Mouse (Mus musculus): Measurements from ENCODE around the gene Gnat2.

The Gnat2 gene

DNA sequence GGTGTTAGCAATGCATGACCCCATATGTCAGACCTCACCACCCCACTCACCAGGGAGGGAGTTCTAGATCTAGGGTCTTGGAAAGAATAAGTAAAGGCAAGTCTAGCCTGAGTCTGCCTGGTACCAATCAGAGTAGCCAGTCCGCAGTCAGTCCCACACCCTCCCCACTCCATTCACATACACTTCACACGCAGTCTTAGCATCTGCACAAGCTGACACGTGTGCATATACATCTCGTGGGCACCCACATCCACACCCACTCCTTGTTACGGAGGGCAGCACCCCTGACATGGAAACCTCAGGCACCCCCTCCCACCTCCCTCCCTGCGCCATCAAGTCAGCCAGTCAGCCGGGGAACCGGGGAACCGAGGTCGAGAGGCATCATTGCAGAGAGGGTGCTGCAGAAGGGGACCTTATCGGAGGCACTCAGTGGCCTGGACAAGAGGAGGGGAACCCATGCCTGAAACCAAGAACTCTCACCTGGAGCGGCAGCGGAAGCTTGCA lies 7.8 kb upstream of the Gnat2 start:
- no peak for DNase-seq (ENCODE audit: low read depth, low spot score)

DNA sequence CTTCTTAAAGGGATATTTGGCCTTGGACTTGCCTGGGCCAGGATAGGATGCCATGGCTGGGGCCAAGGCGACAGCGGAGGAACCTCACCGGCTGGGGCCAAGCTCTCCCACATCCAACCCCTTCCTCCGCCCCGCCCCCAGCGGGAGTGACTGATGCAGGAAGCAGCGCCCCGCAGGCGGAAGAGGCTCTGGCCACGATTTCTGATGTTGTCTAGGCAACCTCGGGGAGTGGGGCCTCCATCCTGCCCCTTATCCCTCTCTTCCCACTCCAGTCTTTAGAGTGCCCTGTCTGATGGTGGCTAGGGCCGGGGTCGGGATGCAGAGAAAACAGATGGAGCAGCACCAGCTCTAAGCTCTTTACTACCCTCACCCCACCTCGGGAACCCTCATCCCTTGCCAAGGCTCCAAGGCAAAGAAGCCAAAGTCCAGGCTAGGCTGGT lies 7.3 kb upstream of the Gnat2 start:
- peak; percentile 80 for DNase-seq (ENCODE audit: low read depth, low spot score)

DNA sequence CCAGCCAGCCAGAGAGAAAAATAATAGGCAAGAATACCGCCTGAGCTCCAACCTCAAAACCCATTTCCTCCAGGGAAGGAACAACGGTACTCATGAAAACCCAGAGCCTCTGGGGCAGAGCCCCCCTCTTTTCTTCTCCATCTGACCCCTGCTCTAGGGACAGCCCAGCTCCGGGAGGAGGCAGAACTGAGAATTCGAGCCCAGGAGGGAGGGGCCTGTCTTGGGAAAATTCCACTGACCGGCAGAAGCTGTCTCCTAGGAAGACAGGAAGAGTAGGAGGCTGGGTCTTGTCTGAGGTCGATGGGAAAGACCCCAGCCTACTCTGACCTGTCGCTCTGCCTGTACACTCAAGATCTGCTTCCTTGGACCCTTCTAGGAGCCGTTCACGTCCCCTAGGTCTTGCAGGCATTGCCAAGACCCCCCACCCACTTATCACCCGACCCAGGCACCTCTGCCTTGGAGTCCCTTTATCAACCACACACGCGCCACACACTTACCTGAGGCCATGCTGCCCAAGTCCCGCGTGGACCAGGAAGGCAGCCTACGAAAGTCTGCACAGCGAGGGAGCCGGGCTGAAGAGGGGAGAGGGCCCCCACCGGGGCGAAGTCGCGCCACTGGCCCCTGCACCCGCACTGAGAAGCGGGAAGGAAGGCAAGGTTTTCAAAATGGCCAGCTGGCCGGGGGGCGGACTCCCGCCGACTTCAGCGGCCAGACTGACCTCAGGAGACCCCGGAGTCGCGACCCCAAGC lies 6.7 kb upstream of the Gnat2 start:
- no peak for DNase-seq (ENCODE audit: low read depth, low spot score)

DNA sequence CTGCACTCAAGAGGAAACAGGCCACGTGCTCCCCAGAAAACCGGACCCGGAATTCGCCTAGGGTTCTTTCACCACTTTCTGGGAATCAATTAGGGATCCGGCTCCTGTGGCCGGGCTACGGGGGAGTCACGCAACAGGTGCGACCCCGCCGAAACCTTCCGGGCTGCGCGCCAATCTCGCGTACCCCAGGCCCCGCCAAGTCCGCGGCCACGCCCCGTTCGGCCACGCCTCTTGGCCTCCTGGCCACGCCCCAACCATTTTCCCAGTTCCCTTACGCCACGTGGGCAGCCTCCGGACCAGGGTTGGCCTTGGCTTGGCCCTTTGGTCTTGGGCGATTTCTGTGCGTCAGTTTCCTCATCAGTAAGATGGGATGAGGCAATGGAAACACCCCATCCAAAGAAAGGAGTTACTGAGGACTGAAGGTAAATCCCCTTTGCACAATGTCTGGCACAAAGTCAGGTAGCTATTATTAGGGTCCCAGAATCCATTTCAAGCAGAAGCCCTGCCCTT lies 6.1 kb upstream of the Gnat2 start, which contains the start of gene Ampd2:
TSS of gene Ampd2 (minus strand) at position 182 of the 510 bp plus-strand sequence.
- DNase-seq (ENCODE audit: low read depth, low spot score), result peak; percentile 71

DNA sequence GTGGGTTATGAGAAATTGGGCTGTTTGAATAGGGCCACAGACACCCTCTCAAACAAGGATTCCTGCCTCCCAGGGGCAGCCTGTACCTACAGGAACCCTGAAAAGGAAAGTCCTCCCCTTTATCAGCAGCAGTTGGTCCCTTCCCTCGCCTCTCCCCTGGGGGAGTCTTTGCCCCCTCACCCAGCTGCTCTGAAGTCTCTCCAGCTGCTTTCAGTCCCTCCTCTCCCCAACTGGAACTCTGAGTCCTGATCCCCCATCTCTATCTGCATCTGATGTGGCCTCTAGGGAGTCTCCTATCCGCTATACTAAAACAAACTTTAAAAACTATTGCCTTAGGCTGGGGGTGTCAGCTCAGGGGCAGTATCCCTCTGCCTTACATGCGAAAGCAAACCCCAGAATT lies 5.3 kb upstream of the Gnat2 start:
- no peak for DNase-seq (ENCODE audit: low read depth, low spot score)

DNA sequence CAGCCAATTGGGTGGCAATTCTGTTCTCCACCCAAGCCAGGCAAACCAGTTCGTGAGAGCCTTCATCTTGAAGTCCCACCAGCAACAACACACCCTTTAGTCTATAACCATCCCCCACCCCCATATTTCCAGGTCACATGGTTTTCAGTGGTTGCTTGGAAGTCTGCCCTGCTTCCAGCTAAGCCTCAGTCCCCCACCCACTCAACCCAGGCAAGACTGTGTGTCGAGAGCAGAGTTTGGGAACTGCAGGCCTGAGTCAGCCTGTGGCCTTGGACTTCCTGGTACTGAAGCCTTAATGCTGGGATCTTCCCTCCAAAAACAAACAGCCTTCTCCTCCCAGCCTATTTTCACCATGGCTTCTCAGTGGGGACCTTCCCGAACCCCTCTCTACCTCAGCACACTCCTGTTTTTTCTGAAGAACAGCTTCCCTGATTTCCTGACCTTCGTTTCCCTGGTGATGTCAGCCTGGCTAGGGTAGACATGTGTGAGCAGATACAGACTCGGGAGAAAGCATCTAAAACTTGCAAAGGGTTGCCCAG lies 3.7 kb upstream of the Gnat2 start:
- no peak for DNase-seq (ENCODE audit: low read depth, low spot score)

DNA sequence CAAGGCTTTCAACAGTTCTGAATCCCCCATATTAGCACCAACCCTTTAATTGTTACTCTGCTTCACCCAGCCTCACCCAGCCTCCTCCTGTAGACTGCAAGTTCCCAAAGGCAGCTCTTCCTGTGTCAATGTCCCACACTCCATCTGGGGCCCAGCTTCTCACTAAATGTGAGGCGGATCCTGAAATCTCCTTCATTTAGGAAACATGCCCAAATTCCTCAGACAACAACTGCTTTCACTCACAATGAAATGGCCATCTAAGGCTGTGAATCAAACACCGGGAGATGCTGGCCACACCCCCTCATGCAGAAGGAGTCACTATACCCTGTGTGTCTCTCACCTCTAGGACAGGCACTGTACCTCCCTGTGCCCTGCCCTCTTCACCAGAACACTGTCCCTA lies 2.7 kb upstream of the Gnat2 start:
- no peak for DNase-seq (ENCODE audit: low read depth, low spot score)

DNA sequence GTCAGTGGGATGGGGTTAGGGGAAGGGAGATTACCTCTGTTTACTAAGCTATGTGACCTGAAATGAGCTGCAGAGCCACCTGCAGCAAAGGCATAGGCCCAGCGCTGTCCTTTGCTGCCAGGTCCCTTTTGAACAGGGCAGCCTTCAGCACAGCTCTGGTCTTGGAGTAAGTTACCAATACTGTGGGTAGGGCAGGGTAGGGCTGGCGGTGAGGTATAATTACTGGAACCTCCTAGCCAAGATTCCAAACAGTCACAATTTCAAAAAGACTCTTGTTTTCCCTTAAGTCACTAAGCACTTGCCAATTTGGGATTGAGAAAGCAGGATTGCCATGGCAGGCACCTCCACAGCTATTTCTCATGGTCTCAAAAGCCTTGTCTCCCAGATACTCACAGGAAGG lies 2.0 kb upstream of the Gnat2 start:
- DNase-seq (ENCODE audit: low read depth, low spot score), result no peak

DNA sequence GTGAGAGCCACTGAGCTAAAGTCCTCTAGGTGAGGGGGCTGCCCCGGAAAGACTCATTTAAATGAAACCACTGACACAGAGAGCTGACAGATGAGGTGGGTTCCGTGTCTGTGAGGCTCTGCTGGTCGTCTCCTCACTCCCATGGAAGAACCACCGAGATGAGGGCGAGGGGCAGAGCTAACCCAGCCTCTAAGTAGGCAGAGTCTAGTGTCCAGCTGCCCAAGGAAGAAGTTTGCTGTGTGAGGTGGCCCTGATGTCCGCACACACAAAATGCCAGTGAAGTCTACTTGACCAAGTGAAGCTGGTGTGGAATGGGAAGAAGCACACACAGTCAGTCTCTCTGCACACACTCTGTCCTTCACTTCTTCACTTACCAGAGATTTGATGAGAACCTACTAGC lies 559 bp upstream of the Gnat2 start:
- no peak for DNase-seq (ENCODE audit: low read depth, low spot score)

DNA sequence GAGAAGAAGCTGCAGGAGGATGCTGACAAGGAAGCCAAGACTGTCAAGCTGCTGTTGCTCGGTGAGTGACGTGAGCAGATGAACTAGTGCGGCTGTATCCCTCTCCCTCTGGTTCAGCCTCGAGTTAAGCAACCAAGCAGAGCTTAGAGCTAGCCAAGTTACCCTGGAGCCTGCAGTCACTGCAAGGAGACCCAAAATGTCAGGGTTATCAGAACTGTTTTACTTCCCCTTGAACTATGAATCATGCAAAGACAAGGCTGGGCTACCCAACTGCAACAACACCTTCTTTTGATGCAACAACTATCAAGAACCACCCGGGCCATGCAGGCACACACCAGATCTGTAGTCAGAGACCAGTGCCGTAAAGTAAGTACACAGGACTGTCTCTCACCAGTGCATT lies 717 bp downstream of the Gnat2 start:
- no peak for DNase-seq (ENCODE audit: low read depth, low spot score)

DNA sequence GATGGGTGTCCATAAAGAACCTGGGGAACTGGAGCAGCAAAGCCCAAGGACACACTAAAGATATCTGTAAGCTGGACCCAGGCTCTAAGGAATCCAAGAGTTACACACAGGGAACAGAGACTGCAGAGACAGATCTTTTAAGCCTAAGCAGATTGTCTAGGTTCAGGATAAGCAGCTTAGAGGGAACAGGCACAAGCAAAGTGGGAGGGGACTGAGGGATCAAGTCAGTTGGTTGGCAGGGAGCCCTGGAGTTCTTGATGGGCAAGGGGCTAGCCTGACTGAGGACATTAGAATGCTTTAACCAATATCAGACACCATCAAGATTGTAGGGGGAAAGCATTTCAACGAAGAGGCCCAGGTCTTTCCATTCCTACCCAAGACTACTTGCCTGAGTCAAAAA lies 1.6 kb downstream of the Gnat2 start:
- DNase-seq (ENCODE audit: low read depth, low spot score), result no peak

DNA sequence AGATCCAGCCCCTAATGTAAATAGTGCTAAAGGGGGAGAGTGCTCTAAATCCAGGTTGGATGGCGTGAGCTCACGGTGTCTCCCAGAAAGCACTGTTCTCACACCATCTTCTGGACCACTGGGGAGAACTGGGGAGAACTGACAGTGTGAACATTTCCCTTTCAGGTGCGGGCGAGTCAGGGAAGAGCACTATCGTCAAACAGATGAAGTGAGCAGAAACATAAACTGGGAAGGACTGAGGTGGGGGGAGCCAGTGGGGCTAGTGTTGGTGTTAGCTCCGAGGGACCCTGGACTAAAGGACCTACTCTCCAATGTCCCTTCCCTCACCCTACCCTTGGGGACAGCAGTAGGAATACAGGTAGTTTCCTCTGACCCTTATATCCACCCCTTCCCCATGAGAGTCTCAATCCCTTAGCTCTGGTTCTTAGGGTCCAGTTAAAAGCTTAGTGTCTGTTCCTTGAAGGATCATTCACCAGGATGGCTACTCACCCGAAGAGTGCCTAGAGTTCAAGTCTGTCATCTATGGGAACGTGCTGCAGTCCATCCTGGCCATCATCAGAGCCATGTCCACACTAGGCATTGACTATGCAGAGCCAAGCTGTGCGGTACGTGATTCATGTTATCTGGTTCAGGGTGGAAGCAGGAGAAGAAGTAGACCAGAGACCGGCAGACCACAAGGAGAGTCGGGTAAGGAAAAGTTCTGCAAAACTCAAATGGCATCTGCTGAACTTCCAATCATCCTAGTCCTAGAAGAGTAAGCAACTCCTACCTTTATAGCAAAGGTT lies 2.6 kb downstream of the Gnat2 start:
- no peak for DNase-seq (ENCODE audit: low read depth, low spot score)

DNA sequence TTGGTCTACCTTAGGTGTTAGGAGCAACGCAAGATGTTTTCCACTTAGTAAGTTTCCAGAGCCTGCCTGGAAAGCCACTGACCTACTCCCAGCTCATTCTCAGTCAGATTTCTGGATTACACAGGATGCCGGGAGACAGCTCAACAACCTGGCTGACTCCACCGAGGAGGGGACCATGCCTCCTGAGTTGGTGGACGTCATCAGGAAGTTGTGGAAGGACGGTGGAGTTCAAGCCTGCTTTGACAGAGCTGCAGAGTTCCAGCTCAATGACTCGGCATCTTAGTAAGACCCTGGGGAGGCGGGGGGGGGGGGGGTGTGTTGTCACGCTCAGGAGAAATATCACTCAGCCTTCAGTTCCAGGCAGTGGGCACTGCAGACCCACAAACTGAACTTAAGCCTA lies 3.6 kb downstream of the Gnat2 start:
- no peak for DNase-seq (ENCODE audit: low read depth, low spot score)

DNA sequence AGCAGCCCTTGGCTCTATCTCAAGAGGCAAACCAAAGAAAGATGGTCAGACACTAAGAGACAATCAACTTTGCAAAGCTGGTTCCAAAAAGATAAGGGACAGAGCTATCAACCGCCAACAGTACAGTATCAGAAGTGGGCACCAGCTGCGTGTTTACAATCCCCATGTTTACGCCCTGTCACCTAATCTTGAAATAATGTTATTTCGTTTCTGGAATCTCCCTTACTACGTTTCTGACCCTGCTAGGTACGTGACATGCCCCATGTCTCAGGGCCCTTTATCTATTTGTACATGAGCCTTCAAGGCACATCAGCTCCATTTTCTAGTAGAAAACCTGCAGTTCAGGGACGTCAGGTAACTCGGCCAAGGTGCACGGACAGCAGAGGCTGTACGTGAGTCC lies 4.1 kb downstream of the Gnat2 start:
- DNase-seq (ENCODE audit: low read depth, low spot score), result no peak

DNA sequence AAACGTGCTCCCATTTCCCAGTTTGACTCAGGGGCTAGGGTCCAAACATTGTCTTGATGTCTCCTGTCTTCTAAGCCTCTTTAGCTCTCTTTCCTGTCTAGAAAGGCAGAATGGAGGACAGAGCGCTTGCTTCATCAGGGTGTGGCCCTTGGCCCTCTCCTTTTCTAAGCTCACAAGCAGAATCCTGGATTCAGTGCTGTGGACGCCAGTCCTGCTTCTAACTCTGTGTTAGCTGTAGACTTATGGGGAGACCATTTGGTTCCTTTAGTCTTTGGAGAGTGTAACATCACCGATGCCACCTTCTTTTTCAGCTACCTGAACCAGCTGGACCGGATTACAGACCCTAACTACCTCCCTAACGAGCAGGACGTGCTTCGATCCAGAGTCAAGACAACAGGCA lies 5.1 kb downstream of the Gnat2 start:
- DNase-seq (ENCODE audit: low read depth, low spot score), result no peak

DNA sequence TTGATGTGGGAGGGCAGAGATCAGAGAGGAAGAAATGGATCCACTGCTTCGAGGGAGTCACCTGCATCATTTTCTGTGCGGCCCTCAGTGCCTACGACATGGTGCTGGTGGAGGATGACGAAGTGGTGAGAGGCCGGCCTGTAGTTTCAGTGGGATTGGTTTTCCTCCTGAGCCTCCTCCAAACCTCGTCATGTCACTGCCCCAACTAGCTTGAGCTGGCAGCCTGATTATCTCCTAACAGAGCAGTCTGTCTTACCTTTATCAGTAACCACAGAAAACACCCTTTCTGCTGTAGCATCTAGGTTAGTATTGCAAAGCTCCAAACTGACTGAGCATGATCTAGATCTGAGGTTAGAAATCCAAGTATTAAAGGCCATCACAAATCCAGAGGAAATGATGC lies 5.7 kb downstream of the Gnat2 start:
- DNase-seq (ENCODE audit: low read depth, low spot score), result no peak

DNA sequence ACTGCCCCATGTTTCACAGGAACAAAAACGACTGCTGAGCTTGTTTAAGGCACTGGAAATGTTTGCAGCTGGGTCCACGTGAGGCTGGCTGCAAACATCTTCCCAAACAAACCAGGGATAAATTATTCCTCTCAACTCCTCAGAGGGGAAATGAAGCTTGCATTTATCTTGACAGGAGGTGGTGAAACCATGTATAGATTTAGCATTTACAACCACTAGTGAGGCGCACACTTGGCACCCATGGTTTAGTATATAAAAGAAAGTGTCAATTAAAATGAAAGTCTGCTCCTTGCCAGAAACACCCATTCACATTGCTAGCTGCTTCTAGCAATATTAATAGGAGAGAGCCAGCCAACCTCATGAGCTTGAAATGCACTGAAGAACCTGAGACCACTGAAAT lies 9.0 kb downstream of the Gnat2 start:
- DNase-seq (ENCODE audit: low read depth, low spot score), result no peak

DNA sequence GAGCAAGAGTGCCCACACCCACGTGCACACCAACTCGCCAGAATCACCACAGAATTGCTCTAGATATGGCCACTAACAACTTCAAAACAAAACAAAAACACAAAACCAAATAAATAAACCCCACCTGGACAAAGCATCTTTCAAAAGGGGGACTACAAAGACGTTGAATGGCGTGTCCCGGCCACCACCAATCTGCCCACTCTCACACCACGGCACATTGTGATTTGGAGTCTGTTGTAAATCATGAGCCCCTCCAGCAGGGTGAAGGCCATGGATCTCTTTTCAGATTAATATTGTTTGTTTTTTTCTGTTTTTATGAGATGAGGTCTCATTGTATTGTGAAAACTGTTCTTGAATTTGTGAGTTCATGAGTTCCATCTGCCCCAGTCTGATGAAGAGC lies 9.5 kb downstream of the Gnat2 start:
- DNase-seq (ENCODE audit: low read depth, low spot score), result no peak

DNA sequence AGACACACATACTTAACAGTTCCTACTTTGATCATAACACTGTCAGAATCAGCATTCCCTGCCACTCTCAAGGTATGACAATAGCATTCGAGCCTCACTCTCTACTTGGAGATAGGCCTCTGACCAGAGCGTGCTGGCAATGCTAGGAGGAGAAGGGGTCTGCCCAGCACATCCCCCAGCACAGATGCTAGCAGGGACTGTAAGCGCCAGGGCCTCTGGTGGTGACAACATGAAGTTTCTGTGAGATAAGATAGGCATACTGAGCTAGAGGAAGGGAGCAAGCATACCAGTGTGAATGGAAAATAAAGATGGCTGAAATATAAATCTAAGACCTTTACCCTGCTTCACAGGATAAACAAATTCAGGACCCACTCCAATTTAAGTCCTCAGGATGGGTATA lies 12.7 kb downstream of the Gnat2 start:
- no peak for DNase-seq (ENCODE audit: low read depth, low spot score)

DNA sequence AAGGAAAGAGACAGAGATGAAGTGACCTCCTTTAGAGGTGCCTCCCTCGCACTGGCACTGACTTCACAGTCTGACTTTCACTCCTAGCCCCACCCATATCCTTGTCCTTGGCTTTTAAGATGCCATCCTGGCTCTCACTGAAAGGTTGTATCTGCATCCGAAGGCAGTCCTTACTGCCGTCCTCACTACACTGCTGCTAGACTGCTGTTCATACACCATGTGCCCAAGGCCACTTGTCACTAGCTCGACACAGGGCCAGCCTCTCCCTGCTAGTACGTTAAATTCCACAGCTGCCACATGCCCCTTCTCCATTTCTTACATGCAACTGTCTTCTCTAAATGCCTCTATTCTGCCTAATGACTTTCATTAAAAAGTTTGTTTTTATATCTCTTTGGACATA lies 18.7 kb downstream of the Gnat2 start:
- no peak for DNase-seq (ENCODE audit: low read depth, low spot score)

DNA sequence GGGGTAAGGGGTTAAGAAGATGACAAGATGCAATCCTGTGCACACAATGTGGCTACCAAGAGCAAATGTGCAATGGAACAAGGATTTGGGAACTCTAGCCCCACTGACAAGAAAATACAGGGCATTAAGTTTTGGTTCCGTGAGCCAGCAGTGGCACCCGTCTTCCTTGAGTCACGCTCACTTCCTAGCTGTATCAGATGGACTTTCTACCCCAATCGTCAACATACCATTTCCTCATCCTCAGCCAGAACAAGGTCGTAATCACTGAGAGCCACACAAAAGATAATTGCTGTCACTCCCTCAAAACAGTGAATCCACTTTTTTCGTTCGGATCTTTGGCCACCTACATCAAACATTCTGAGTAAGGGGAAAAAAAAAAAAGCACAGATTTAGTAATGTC lies 19.7 kb downstream of the Gnat2 start:
- DNase-seq (ENCODE audit: low read depth, low spot score), result no peak

DNA sequence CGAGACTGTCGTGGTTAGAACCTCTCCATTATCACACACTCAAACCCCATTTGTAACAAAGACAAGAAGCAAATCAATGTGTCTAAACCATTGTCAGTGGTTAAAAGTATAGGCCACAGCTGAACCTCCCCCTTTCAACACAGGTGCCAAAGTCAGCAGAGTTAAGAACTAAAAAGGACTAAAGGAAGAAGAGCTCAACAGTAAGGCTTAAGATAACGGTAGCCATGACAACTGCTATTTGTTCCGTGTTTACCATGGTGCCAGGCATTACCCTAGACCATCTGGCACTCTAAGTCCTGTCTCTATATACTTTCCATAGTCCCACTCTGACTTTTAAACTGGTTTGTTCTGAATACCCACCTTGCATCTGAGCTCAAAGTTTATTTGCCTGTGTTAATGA lies 20.1 kb downstream of the Gnat2 start:
- no peak for DNase-seq (ENCODE audit: low read depth, low spot score)
